Mouse (Mus musculus) limb, embryonic 15.5 days (tissue): ENCODE measurements around the gene Grk3. TPM values are rescaled to one million over a fixed set of nuclear protein-coding genes. Genes with fewer than 3 reads are reported as not detected.

Experiments used
- polyA plus RNA-seq: library from polyadenylated mRNA; unstranded; fragments of >200 nt; fragmentation: Nextera tagmentation; extraction: Ambion mirVana; gene quantifications from 2 replicates; pipeline ENCODE4 v1.2.1, GENCODE M21; 2015

Grk3 gene
- polyA plus RNA-seq, 1 experiment from 2014 or later, result 7.8 TPM

Other genes starting within 250 kb of the Grk3 start
- 2.0 and 4.1 TPM in 2 replicates for gene Myo18b, start 119.4 kb downstream of the Grk3 start, polyA plus RNA-seq
- not detected in 2 replicates for gene Crybb2, start 54.3 kb upstream of the Grk3 start, polyA plus RNA-seq
- gene Crybb3, start 65.8 kb upstream of the Grk3 start, polyA plus RNA-seq, result 1.0 and 1.8 TPM in 2 replicates
- gene 2900026A02Rik, start 205.4 kb upstream of the Grk3 start, polyA plus RNA-seq, result 14.2 and 15.6 TPM in 2 replicates
- gene Tmem211, start 211.1 kb upstream of the Grk3 start, polyA plus RNA-seq, result 0.28 and 0.61 TPM in 2 replicates